Mouse (Mus musculus) right cerebral cortex, postnatal 36 days (tissue): ENCODE results near the gene Igsf23.
A peak's percentile ranks its signal among the peaks of the same experiment; 100 is the strongest.
"Not testable (repeated sequence)": the region's sequence is repeated elsewhere in the genome, so short reads cannot be mapped to it uniquely, and the experiment has no call there.

Source experiments
- DNase-seq, 2 experiments: peaks; one replicate each; pipeline ENCODE4 v3.0.0; 2022; ENCODE audit warnings: low spot score in 2 of 2, mixed read lengths in 1 of 2

The Igsf23 gene

GRCm38 (mm10) chr7:19950589-19950988 is at the start of gene Igsf23:
TSS of gene Igsf23 (minus strand) at chr7:19950756.
- no peak for DNase-seq

- not testable (repeated sequence) for DNase-seq
These were observed 46.2 kb upstream of the Igsf23 start for GRCm38 (mm10) chr7:19996721-19997120.

- DNase-seq, result not testable (repeated sequence)
These were observed 40.6 kb upstream of the Igsf23 start, which contains the start of gene Nlrp9b for GRCm38 (mm10) chr7:19991165-19991564. TSS of gene Nlrp9b (plus strand) at chr7:19991465.

- no peak for DNase-seq
These were observed 21.0 kb upstream of the Igsf23 start for GRCm38 (mm10) chr7:19971516-19971915.

- no peak for DNase-seq
These were observed 19.6 kb upstream of the Igsf23 start for GRCm38 (mm10) chr7:19970196-19970595.

GRCm38 (mm10) chr7:19969541-19970090 is 19.1 kb upstream of the Igsf23 start:
- no peak for DNase-seq

GRCm38 (mm10) chr7:19969106-19969505 is 18.6 kb upstream of the Igsf23 start:
- no peak for DNase-seq

- DNase-seq, result no peak
These were observed 14.5 kb upstream of the Igsf23 start, which contains the start of gene Ceacam20 for GRCm38 (mm10) chr7:19964985-19965579. TSS of gene Ceacam20 (plus strand) at chr7:19965412.

- no peak for DNase-seq
These were observed 11.9 kb upstream of the Igsf23 start for GRCm38 (mm10) chr7:19962423-19962822.

- DNase-seq, result peak; percentile 80 to 85
These were observed 5.8 kb upstream of the Igsf23 start for GRCm38 (mm10) chr7:19956341-19956781.

- no peak for DNase-seq
These were observed 5.3 kb upstream of the Igsf23 start for GRCm38 (mm10) chr7:19955861-19956260.

GRCm38 (mm10) chr7:19953054-19953453 is 2.5 kb upstream of the Igsf23 start:
- no peak for DNase-seq

GRCm38 (mm10) chr7:19952320-19952986 is 1.9 kb upstream of the Igsf23 start:
- DNase-seq, result no peak

GRCm38 (mm10) chr7:19949996-19950395 is 560 bp downstream of the Igsf23 start:
- no peak for DNase-seq

- DNase-seq, result no peak
These were observed 1.6 kb downstream of the Igsf23 start for GRCm38 (mm10) chr7:19948956-19949355.

- DNase-seq, result no peak
These were observed 4.6 kb downstream of the Igsf23 start for GRCm38 (mm10) chr7:19945821-19946515.

GRCm38 (mm10) chr7:19945201-19945600 is 5.4 kb downstream of the Igsf23 start:
- DNase-seq, result no peak

GRCm38 (mm10) chr7:19944709-19945108 is 5.8 kb downstream of the Igsf23 start:
- DNase-seq, result no peak

- DNase-seq, result no peak
These were observed 10.3 kb downstream of the Igsf23 start for GRCm38 (mm10) chr7:19940256-19940655.

- peak in 1 of 2 experiments; percentile 43 for DNase-seq
These were observed 10.9 kb downstream of the Igsf23 start for GRCm38 (mm10) chr7:19939555-19940235.

- DNase-seq, result no peak
These were observed 13.2 kb downstream of the Igsf23 start for GRCm38 (mm10) chr7:19937229-19937821.
